Mouse (Mus musculus) lung, postnatal 10 days (tissue): ENCODE measurements around the gene Ovol1.
A peak's percentile ranks its signal among the peaks of the same experiment; 100 is the strongest.

ENCODE experiments used
- DNase-seq: peaks from one replicate; pipeline ENCODE4 v3.0.0; 2021

Ovol1 gene

GRCm38 (mm10) chr19:5516906-5517505, 43.4 kb downstream of the Ovol1 start:
- DNase-seq = no peak

DNA sequence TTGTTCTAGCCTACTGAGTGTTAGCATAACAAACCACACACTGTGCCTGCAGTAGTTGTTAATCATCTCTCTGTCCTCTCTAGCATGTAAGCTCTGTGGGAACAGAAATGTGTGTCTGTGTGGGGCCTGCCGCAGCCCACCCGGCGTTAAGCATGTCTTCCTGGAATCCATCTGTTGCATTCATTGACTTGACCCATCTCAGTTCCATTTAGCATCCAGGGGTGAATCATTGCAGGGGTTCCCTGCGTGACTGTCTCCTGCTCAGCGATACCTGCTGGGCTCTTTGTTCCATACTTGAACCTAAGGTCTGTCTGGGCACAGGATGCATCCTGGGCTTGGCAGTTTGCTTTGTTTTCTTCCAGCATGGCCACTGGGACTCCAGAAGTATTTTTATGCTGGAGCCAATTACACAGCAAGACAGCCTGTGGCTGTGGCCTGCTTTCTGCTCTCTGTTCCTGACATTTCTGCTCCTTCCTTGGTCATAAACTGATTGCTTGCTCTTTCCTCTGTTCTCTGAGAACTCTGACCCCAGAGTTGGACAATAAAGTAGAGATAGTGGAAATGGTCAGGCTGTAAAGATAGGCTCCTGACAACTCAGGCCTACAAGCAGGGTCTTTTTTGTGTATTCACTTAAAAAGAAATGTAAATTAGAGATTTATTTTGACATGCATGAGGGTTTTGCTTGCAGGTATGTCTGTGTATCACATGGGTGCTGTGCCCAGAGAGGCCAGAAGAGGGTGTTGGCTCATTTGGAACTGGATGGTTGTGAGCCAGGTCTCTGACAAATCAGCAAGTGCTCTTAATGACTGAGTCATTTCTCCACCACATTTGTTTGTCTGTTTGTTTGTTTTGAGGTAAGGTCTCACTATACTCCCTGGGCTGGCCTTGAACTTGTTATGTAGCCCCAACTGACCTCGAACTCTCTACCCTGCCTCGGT, 44.3 kb downstream of the Ovol1 start:
- no peak for DNase-seq

GRCm38 (mm10) chr19:5513005-5513349, 47.5 kb downstream of the Ovol1 start:
- no peak for DNase-seq

DNA sequence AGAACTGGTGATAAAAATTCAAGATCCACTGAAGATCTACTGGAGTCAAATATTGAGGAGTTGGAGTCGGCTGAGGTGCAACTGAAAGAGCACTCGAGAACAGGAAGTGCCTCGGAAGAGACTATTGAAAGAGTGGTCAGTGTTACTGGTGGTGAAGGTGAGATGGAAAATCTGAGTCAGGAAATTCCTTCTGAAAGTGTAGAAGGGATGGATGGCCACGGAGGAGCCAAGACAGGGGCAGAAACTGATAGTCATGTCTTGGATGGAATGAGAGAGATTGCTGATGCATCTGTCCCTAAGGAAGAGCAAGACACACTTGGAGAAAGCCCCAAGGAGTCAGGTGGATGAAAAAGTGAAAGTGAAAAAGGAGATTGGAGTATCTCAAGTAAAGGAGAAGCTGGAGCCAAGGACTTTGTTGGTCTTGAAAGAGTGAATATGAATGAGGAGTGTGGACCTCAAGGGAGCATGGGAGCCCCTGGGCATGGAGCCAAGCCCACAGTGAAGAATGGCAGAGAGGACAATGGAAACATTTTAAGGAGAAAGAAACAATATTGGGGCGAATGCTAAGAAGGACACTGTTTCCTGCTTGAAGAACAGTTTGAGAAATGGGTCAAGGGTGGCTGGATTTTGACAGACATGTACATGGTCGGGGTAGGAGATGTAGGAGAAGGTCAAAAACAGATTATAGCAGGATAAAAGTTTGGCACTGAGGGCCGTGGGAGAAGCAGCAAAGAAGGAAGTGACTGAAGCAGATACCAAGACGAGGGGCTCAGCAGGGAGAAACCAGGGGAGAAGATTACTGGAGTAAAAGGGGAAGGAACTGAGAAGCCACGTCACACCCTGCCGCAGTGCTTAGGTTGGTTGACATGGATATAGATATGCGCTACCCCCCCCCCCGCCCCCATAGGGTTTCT, 48.1 kb downstream of the Ovol1 start:
- DNase-seq = no peak

DNA sequence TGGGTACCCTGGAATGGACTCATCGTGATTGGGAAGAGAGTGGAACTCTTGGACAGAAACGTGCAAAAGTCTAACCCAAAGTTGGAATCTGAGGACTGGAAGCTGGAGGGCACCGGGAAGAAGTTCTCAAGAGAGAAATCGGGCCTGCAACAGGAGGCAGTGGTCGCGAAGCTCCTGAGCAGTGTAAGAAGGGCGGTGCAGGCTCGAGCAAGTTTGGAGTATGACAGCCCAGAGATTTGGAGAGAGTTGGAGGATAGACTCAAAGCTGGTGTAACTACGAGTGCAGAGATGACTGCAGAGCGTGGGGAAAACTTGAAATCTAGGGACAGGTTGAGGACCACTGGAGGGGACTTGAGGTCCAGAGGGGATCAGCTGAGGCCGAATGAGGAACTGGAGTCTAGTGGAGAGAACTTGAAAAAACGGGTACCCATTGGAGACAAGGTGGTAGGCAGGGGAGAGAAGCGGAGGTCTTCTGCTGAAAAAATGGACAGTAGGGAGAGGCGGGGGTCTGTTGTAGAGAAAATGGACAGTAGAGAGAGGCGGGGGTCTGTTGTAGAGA, 49.3 kb downstream of the Ovol1 start:
- no peak for DNase-seq

DNA sequence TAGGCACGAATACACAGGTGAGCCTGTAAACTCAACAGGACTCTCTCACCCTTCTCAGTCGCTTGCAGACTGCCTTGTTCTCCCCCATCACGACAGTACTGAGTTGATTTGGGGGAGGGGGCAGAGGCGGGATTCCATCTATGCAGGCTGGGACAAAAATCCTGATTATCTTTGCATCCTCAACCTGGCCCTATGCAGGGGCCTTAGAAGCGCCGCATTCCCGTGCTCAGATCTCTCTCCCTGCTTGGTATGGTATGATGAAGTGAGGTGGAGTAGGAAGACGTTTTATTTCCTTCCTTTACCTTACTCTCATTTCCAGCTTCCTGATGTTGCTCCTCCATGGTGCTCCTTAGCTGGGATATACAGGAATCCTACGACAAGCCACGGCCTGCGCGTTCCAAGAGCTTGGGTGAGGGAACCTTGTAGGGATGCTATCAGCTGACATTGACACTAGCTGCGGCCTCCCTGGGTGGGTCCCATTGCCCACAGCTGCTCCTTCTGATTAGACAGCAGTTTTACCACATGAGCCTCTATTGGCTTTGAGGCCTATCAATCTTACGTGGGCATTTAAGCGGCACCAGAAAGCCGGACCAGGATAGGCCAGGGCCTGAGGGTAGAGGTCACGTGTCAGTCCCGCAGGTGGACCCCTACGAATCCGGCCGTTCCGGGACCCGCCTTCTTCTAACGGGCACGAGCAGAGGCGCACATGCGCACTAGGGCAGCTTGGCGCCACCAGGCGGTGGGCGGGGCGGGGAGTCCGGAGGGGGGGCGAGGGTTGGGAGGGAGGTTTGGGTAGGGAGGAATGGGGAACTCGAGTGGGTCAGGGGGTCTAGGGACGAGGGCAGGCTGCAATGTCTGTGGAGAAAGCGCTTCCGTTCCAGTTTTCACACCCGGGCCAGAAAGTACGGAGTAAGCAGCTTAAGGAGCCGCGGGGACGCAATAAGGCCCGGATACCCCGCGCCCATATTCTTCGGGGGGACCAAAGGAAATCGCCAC, 50.1 kb downstream of the Ovol1 start, which contains the start of gene Snx32:
Snx32 (minus strand) TSS at position 508 of the 996 bp plus-strand sequence.
- peak; percentile 98 for DNase-seq

- no peak for DNase-seq
Observed at GRCm38 (mm10) chr19:5503687-5504086, 56.8 kb downstream of the Ovol1 start, which contains the start of gene 1700020D05Rik. TSS of gene 1700020D05Rik (minus strand) at chr19:5503787.

GRCm38 (mm10) chr19:5500330-5500875, 60.0 kb downstream of the Ovol1 start:
- DNase-seq = no peak
